Mouse (Mus musculus) right cerebral cortex, postnatal 4 days (tissue): ENCODE measurements at regions not wholly inside any gene's neighbourhood (a gene's known extent, or its start where the extent isn't known, plus 50 kb on each side); places are given as distances from the start of the nearest gene placed in this dataset.

Experiments used
- DNase-seq: peaks from one replicate; pipeline ENCODE4 v3.0.0-alpha.2; 2022

DNA sequence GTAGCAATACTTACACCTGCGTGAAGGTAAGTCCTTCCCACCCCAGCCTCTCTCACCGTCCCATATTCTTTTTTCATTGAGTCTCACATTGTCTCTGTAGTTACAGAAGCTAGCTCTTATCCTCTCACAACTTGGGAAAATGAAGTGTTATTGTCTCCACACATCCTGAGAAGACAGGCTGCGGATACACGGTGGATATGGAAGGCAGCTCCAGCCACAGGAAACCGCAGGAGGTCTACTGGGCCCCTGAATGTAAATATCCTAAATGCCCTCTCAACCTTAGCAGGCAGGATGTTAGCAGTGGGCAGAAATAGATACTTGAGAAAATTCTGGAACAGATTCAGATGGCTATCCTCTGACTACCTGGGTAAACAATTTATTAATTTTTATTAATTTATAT is 73.8 kb upstream of the Zfp703 start:
- no peak for DNase-seq

DNA sequence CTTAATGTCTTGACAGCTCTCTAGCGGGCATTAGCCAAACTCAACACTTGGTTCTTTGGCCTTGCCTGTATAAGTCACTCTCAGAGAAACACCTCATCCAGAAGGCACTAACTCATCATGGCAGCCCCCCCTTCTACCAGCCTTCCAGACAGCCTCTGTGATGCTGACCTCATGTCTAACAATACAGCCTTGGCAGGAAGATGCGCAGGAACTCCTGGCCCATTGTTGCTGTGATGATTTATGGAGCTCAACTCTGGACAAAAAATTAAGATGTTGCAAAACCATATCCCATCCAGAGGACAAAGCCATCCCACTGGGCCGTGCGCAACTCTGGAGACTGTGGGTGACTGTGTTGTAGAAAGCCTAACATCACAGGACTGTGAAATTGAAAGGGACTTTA is 70.9 kb upstream of the Zfp703 start:
- no peak for DNase-seq

DNA sequence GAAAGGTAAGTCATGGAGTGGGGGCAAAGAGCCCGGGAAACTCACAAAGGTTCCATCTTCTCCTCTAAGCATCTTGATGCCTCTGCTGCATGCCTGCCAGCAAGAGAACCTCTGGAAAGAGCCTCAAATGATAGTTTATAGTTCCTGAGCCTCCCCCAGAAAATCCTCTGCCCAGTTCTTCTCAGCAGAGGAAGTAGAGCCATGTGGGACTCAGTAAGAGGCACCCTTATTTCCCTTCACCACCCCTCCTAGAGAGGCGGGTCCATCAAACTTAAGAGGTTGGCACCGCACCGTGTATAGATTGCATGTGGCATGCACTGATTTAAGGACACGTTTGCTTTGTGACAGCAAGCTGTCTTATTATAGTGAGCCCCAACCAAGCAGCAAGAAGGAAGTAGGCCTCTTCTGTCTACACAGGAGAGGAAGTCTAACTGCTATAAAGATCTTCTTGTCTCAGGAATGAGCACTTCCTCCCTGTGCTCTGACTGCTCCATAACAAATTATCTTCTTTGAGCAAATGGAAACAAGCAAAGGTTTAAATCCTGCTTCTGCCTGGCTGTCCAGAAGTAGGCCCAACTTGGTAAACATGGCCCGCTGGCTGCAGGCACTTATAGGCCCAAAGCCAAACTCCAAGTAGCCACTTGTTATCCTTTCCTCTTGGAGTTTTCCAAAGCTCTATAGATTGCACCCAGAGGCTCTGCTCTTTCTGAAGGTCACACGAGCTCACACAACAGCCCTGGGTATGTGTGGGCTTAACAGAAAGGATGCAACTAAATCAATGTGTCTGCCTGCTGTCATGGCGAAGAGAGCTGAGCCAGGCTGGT is 69.6 kb upstream of the Zfp703 start:
- DNase-seq, result no peak

DNA sequence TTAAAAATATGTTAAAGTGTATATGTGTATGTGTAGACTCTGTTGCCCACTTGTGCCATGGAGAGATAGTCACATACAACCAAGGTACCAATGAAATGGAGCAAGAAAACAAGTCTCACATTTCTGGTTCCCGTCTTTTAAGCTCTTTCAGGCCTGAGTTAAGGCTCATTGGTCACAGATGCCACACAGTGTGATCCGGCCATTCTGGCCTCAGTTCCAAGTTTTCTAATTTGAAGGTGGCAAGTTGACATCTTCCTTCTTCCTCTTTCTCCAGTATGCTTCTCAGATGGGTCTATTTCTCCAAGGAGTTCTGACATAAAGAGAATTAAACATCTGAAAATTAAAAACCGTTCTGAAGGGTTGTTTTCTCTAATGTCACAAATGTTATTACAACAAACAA is 66.9 kb upstream of the Zfp703 start:
- DNase-seq, result no peak

DNA sequence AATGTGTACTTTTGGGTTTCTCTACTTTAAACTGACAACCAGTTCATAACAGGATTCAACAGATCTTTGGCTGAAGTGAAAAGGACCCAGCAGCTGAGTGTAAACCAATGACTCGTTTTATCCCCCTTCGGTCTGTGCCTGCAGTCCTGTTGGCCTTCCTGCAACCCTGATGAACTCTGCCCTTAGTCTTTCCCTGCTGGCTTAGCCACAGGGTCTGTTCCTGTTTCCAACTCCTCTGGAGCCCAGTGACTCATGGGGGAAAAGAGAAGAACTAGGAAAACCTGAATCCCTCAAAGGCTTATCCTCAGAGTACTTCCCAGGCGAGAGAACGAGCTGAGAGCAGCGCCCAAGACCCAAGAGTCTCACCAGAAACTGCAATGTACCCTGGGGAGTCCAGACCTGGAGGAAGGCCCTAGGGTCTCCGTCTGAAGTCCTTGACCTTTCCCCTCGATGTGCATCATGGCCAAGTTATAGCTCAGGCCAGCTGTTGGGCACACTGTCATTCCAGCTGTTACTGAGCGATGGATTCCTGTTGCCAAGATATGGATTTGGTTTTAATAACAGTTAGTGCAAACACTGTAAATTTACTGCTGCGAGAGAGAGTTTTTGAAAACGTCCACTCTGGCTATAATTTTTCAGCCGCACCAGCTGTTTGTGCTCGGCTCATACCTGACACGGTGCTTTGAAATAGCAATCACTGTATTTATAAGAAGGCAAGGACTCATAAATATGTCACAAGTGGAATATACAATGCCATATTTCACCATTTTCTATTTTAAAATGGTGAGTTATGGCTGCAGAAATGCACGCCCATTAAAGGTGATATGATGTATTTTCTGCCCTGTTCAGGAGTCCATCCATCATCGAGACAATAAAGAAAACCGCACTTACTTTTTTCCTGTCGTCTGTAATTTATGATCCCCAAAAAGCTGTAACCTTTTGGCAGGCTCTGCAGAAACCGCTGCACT is 63.3 kb upstream of the Zfp703 start:
- no peak for DNase-seq

DNA sequence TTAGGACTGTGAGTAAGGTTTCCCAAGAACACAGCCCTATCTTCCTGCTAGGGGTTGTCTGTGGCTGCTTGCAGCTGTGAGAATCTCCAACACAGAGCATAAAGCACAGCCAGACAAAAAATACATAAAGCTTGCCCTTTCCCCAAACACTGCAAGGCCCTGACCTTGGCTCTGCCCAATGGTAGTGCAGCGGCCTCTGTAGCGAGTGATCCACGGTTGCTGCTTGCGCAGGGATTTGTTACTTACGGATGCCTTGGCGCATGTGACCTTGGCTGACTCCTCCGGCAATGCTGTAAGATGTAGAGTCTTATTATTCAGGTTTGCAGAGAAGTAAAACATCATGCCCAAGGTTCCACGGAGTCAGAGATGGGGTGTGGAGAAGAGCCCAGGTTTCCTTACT is 61.4 kb upstream of the Zfp703 start:
- DNase-seq, result no peak

DNA sequence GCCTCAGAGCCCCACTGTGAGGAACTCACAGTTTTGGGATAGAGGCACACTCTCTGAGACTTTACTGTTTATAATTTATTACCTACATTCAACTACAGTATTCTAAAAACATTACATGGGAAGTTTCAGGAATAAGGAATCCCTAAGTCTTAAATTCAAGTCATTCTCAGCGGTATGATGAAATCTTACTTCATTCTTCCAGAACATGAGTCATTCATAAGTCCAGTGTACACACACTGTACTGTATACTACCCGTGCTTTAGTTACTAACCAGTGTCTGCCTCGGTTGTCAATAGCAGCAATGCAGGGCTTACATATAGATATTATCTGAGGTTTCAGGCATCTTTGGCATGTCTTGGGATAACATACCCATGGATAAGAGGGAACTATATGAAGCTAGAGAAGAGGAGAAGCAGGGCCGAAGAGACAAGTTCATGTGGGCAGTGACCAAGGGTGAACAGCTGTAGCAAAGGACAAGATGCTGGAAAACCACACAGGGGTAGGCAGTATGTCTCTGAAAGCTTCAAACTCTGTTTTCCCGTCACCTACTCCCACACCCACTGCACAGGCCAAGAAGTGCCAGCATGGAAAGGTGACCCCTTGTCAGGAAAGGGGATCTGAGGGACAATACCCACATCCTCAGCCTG is 55.5 kb upstream of the Zfp703 start:
- DNase-seq, result no peak

DNA sequence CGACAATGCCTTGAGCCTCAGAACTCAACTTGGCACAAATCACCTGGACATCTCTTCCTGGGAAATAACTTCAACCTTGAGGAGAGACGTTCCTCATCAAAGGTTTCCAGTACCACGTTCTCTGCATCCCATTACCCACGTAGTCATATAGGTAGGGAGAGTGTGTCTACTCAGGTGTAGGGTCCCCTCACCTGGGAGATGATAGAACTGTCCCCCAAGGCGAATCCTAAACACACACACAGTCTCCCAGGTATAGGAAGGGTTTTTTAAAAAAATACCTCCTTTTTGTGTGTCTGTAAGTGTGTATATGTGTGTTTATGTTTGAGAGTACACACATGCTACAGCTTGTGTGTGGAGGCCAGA is 55.0 kb upstream of the Zfp703 start:
- no peak for DNase-seq

DNA sequence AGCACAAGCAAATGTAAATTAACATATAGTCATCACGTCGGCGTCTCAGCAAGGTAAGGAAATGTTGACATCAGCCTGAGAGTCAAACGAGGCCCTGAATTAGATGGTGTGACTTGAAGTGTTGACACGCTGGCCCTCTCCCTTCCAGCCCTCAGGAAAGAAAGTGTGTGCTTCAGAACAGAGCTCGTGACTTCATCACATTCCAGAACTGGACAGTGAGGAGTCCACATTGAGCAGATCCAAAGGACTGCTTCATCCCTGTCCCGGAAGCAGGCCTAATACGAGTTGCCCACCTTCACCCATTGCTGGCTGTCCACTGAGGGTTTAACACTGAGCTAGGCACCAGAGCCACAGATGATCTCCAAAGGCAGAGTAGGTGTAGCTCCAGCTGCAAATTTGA is 54.0 kb upstream of the Zfp703 start:
- no peak for DNase-seq
